Mouse (Mus musculus): ENCODE results near the gene Man2b2. TPM values are rescaled to one million over a fixed set of nuclear protein-coding genes. Genes with fewer than 3 reads are reported as not detected.

Man2b2 gene
- polyA plus RNA-seq, 2 experiments from 2014 or later: 19.5 to 34.7 TPM

GRCm38 (mm10) chr5:36831272-36831671 is 819 bp upstream of the Man2b2 start:
- no peak for ATAC-seq

GRCm38 (mm10) chr5:36829098-36829497 is 1.4 kb downstream of the Man2b2 start:
- ATAC-seq: no peak

GRCm38 (mm10) chr5:36822907-36823306 is 7.5 kb downstream of the Man2b2 start:
- ATAC-seq: no peak

- peak; percentile 60 for ATAC-seq
These were observed 10.3 kb downstream of the Man2b2 start for GRCm38 (mm10) chr5:36820142-36820541.

- no peak for ATAC-seq
These were observed 10.7 kb downstream of the Man2b2 start for GRCm38 (mm10) chr5:36819742-36820141.

- no peak for ATAC-seq
These were observed 12.7 kb downstream of the Man2b2 start for GRCm38 (mm10) chr5:36817738-36818137.

- no peak for ATAC-seq
These were observed 15.9 kb downstream of the Man2b2 start for GRCm38 (mm10) chr5:36814554-36814953.

- ATAC-seq: peak; percentile 74
These were observed 19.0 kb downstream of the Man2b2 start for GRCm38 (mm10) chr5:36811413-36811812.

GRCm38 (mm10) chr5:36810634-36811033 is 19.8 kb downstream of the Man2b2 start:
- no peak for ATAC-seq

GRCm38 (mm10) chr5:36809123-36809522 is 21.3 kb downstream of the Man2b2 start:
- ATAC-seq: no peak

- no peak for ATAC-seq
These were observed 23.3 kb downstream of the Man2b2 start for GRCm38 (mm10) chr5:36807106-36807505.

- no peak for ATAC-seq
These were observed 33.2 kb downstream of the Man2b2 start for GRCm38 (mm10) chr5:36797291-36797690.

GRCm38 (mm10) chr5:36796296-36797014 is 34.0 kb downstream of the Man2b2 start, which contains the start of gene Mrfap1:
Gene Mrfap1, minus strand, starts transcription at chr5:36796772.
- ATAC-seq: peak; percentile 81

GRCm38 (mm10) chr5:36795647-36796295 is 34.7 kb downstream of the Man2b2 start:
- ATAC-seq: peak; percentile 40

GRCm38 (mm10) chr5:36791861-36792260 is 38.6 kb downstream of the Man2b2 start:
- ATAC-seq: no peak

GRCm38 (mm10) chr5:36786052-36786451 is 44.4 kb downstream of the Man2b2 start:
- no peak for ATAC-seq

- ATAC-seq: no peak
These were observed 50.9 kb downstream of the Man2b2 start for GRCm38 (mm10) chr5:36779512-36779911.

- ATAC-seq: no peak
These were observed 51.6 kb downstream of the Man2b2 start for GRCm38 (mm10) chr5:36778901-36779300.

GRCm38 (mm10) chr5:36777186-36777585 is 53.3 kb downstream of the Man2b2 start:
- no peak for ATAC-seq

GRCm38 (mm10) chr5:36776021-36776575 is 54.4 kb downstream of the Man2b2 start:
- ATAC-seq: no peak

GRCm38 (mm10) chr5:36775317-36775716 is 55.1 kb downstream of the Man2b2 start:
- ATAC-seq: no peak

- ATAC-seq: no peak
These were observed 57.9 kb downstream of the Man2b2 start for GRCm38 (mm10) chr5:36772586-36772985.

GRCm38 (mm10) chr5:36769603-36770002 is 60.9 kb downstream of the Man2b2 start:
- ATAC-seq: no peak

Measured in CD4-positive, CD25-positive, alpha-beta regulatory T cell, adult 4 months (primary cell).